Mouse (Mus musculus) liver, adult 2 months (tissue): ENCODE measurements around the gene Klc2. TPM values are rescaled to one million over a fixed set of nuclear protein-coding genes. Genes with fewer than 3 reads are reported as not detected.

Source experiments
- DNase-seq: peaks from one replicate; pipeline ENCODE4 v3.0.0-alpha.2; 2011; ENCODE audit warnings: low read depth, low spot score; ENCODE audit errors: extremely low read depth
- H3K27ac ChIP-seq: fragments of 200-500 bp; replicated peaks from 2 replicates; pipeline ENCODE4 v1.5.1; 2012; ENCODE audit warnings: low read depth, mild to moderate bottlenecking, control low read depth, inconsistent platforms, low read length; ENCODE audit not compliant: insufficient read depth
- H3K27me3 ChIP-seq: fragments of 200-500 bp; 2 replicates; pipeline ENCODE4 v1.6.1; 2012; ENCODE audit warnings: mild to moderate bottlenecking, moderate library complexity, low read length, inconsistent platforms; ENCODE audit not compliant: control insufficient read depth, insufficient read depth
- H3K36me3 ChIP-seq: fragments of 200-500 bp; 2 replicates; pipeline ENCODE4 v1.6.1; 2012; ENCODE audit warnings: low read length, inconsistent platforms; ENCODE audit not compliant: control insufficient read depth, insufficient read depth
- H3K4me1 ChIP-seq: fragments of 200-500 bp; 2 replicates; pipeline ENCODE4 v1.6.1; 2011; ENCODE audit warnings: low read length; ENCODE audit not compliant: control insufficient read depth, insufficient read depth
- H3K4me3 ChIP-seq: fragments of 200-500 bp; 2 replicates; pipeline ENCODE4 v1.5.1; 2011; ENCODE audit warnings: low read depth, mild to moderate bottlenecking, control low read depth, low read length, moderate library complexity; ENCODE audit not compliant: insufficient read depth
- H3K79me2 ChIP-seq: fragments of 200-500 bp; 2 replicates; pipeline ENCODE4 v1.6.1; 2012; ENCODE audit warnings: inconsistent platforms, mild to moderate bottlenecking, low read length, moderate library complexity; ENCODE audit not compliant: control insufficient read depth, insufficient read depth
- H3K9ac ChIP-seq: fragments of 200-500 bp; 2 replicates; pipeline ENCODE4 v1.6.1; 2012; ENCODE audit warnings: low read depth, mild to moderate bottlenecking, control low read depth, inconsistent platforms, low read length
- CTCF ChIP-seq: fragments of 200-500 bp; IDR thresholded peaks from 2 replicates; pipeline ENCODE4 v1.5.1; 2011; ENCODE audit warnings: low read depth, low read length, control low read depth
- POLR2A ChIP-seq: fragments of 200-500 bp; IDR thresholded peaks from 2 replicates; pipeline ENCODE4 v1.6.1; 2011; ENCODE audit warnings: low read length, control low read depth; ENCODE audit not compliant: insufficient read depth; ENCODE audit errors: extremely low read depth
- WGBS: fragments of 180-500 bp; shearing (Covaris S2); methylation state at CpG from one replicate; pipeline ENCODE4 v1.1.7; 2018; 5-methylcytosine and 5-hydroxymethylcytosine counted together
- polyA plus RNA-seq: library from polyadenylated mRNA; depleted of rRNA; stranded (reverse); fragments of >200 nt; gene quantifications from 2 replicates; pipeline ENCODE4 v1.2.3, GENCODE M21; 2012
- total RNA-seq: library from RNA; depleted of rRNA; stranded (reverse); fragments of >200 nt; gene quantifications from 2 replicates; pipeline ENCODE4 v1.2.3, GENCODE M21; 2014

Klc2 gene
- total and polyA plus RNA-seq, 2 experiments = 2.4 to 12.3 TPM

GRCm38 (mm10) chr19:5085145-5085863 is 33.1 kb downstream of the Klc2 start, which contains the start of gene Tmem151a:
Gene Tmem151a (minus strand): TSS chr19:5085531.
- 1% methylated on average over 68 of the region's 69 CpGs for WGBS
- Histone ChIP-seq H3K27me3 (peaks cover 16% of the 10 kb centered on the region), H3K36me3 (no peaks in the 10 kb centered on the region)

GRCm38 (mm10) chr19:5084834-5085144 is 33.6 kb downstream of the Klc2 start:
- H3K36me3 ChIP-seq = no peaks in the 10 kb centered on the region
- TF ChIP-seq POLR2A = no peak
- TF ChIP-seq CTCF = no peak
- H3K9ac ChIP-seq = peak overlapping the region; percentile 71; the same call in 1 of the 2 replicates
- H3K27ac ChIP-seq = no peak overlapping the region
- H3K27me3 ChIP-seq = peaks cover 16% of the 10 kb centered on the region
- peak overlapping the region; percentile 69; the same call in 1 of the 2 replicates for H3K4me3 ChIP-seq
- no peaks in the 10 kb centered on the region for H3K79me2 ChIP-seq
- peaks cover 11% of the 10 kb centered on the region for H3K4me1 ChIP-seq
- DNase-seq = no peak
- WGBS = 6% methylated on average over 15 of the region's 15 CpGs

More at GRCm38 (mm10) chr19:5085145-5085863, 33.1 kb downstream of the Klc2 start, which contains the start of gene Tmem151a:
- Histone ChIP-seq H3K27ac (no peak within 1 kb of the TSS), H3K4me3 (peak within 1 kb of the TSS; percentile 69), H3K79me2 (no peaks in the 10 kb centered on the region), H3K9ac (peak within 1 kb of the TSS; percentile 71), H3K4me1 (peaks cover 11% of the 10 kb centered on the region)
- no peak for TF ChIP-seq POLR2A
- no peak for TF ChIP-seq CTCF
- DNase-seq = peak; percentile 28

- Histone ChIP-seq H3K4me1 (peaks cover 10% of the 10 kb centered on the region), H3K36me3 (no peaks in the 10 kb centered on the region), H3K27me3 (peaks cover 16% of the 10 kb centered on the region), H3K27ac (no peak overlapping the region), H3K4me3 (no peak overlapping the region), H3K79me2 (no peaks in the 10 kb centered on the region), H3K9ac (no peak overlapping the region)
- TF ChIP-seq POLR2A (no peak), CTCF (no peak)
- DNase-seq = no peak
- 71% methylated on average over 3 of the region's 3 CpGs for WGBS
These were observed 34.2 kb downstream of the Klc2 start for GRCm38 (mm10) chr19:5083961-5084833.

- Histone ChIP-seq H3K4me3 (no peak overlapping the region), H3K9ac (no peak overlapping the region), H3K36me3 (no peaks in the 10 kb centered on the region), H3K27ac (no peak overlapping the region), H3K4me1 (peaks cover 5% of the 10 kb centered on the region), H3K27me3 (peaks cover 16% of the 10 kb centered on the region), H3K79me2 (no peaks in the 10 kb centered on the region)
- DNase-seq = no peak
- TF ChIP-seq POLR2A (no peak), CTCF (no peak)
- WGBS = 52% methylated on average over 24 of the region's 24 CpGs
These were observed 35.8 kb downstream of the Klc2 start for GRCm38 (mm10) chr19:5082596-5082995.

- H3K36me3 ChIP-seq = no peaks in the 10 kb centered on the region
- peaks cover 16% of the 10 kb centered on the region for H3K27me3 ChIP-seq
- no peaks in the 10 kb centered on the region for H3K79me2 ChIP-seq
- 50% methylated on average over 18 of the region's 18 CpGs for WGBS
- no peak overlapping the region for H3K27ac ChIP-seq
- no peak overlapping the region for H3K4me3 ChIP-seq
- no peak overlapping the region for H3K9ac ChIP-seq
- TF ChIP-seq POLR2A (no peak), CTCF (no peak)
- no peak for DNase-seq
- H3K4me1 ChIP-seq = peaks cover 3% of the 10 kb centered on the region; the same call in 1 of the 2 replicates
These were observed 36.4 kb downstream of the Klc2 start for GRCm38 (mm10) chr19:5082005-5082404.
